Mouse (Mus musculus) limb, embryonic 11.5 days (tissue): ENCODE measurements around the gene Syk. TPM values are rescaled to one million over a fixed set of nuclear protein-coding genes. Genes with fewer than 3 reads are reported as not detected.

ENCODE experiments used
- ATAC-seq: fragments of 200-750 bp; cut with Nextera tagmentation; 2 replicates; pipeline ENCODE4 v1.8.0; 2017; ENCODE audit warnings: low read depth; ENCODE audit not compliant: insufficient number of reproducible peaks, low FRiP score, low TSS enrichment
- DNase-seq: peaks from one replicate; pipeline ENCODE4 v3.0.0-alpha.2; 2015; ENCODE audit warnings: low spot score
- H3K27ac ChIP-seq: fragments of 300-500 bp; sonication (generic); replicated peaks from 2 replicates; pipeline ENCODE4 v1.5.1; 2014; ENCODE audit warnings: low read depth, mild to moderate bottlenecking, low read length
- H3K27me3 ChIP-seq: fragments of 300-500 bp; sonication (generic); 2 replicates; pipeline ENCODE4 v1.6.1; 2014; ENCODE audit warnings: mild to moderate bottlenecking, low read length, mixed read lengths; ENCODE audit not compliant: control insufficient read depth, insufficient read depth
- H3K36me3 ChIP-seq: fragments of 300-500 bp; sonication (generic); 2 replicates; pipeline ENCODE4 v1.6.1; 2014; ENCODE audit warnings: mild to moderate bottlenecking, low read length, moderate library complexity, mixed read lengths; ENCODE audit not compliant: control insufficient read depth, insufficient read depth
- H3K4me1 ChIP-seq: fragments of 300-500 bp; sonication (generic); 2 replicates; pipeline ENCODE4 v1.6.1; 2014; ENCODE audit warnings: low read length, mixed read lengths; ENCODE audit not compliant: control insufficient read depth, insufficient read depth
- H3K4me2 ChIP-seq: fragments of 300-500 bp; sonication (generic); 2 replicates; pipeline ENCODE4 v1.6.1; 2014; ENCODE audit warnings: low read depth, mild to moderate bottlenecking, moderate library complexity; ENCODE audit not compliant: severe bottlenecking
- H3K4me3 ChIP-seq: fragments of 300-500 bp; sonication (generic); 2 replicates; pipeline ENCODE4 v1.5.1; 2014; ENCODE audit warnings: low read depth, low read length
- H3K9ac ChIP-seq: fragments of 300-500 bp; sonication (generic); 2 replicates; pipeline ENCODE4 v1.6.1; 2014; ENCODE audit warnings: mild to moderate bottlenecking, low read length
- H3K9me3 ChIP-seq: fragments of 300-500 bp; sonication (generic); 2 replicates; pipeline ENCODE4 v1.6.1; 2016; ENCODE audit warnings: low read length; ENCODE audit not compliant: control insufficient read depth
- WGBS: fragments of 180-500 bp; shearing (Covaris S2); extraction: QIAGEN DNeasy Blood & Tissue Kit; methylation state at CpG from one replicate; pipeline ENCODE4 v1.1.7; 2014; 5-methylcytosine and 5-hydroxymethylcytosine counted together
- polyA plus RNA-seq: library from polyadenylated mRNA; unstranded; fragments of >200 nt; fragmentation: Nextera tagmentation; extraction: Ambion mirVana; gene quantifications from 2 replicates; pipeline ENCODE4 v1.2.1, GENCODE M21; 2014

Gene Syk
- polyA plus RNA-seq, 1 experiment from 2014 or later, result 2.5 TPM

- WGBS, result 77% methylated on average over 3 of the region's 3 CpGs
Observed at GRCm38 (mm10) chr13:52598233-52598632, 15.3 kb downstream of the Syk start.

GRCm38 (mm10) chr13:52600015-52600643 lies 17.2 kb downstream of the Syk start:
- H3K9me3 ChIP-seq, result no peaks in the 10 kb centered on the region
- no peaks in the 10 kb centered on the region for H3K27me3 ChIP-seq
- H3K9ac ChIP-seq, result no peak overlapping the region
- H3K4me3 ChIP-seq, result no peak overlapping the region
- H3K27ac ChIP-seq, result no peak overlapping the region
- ATAC-seq (no peak), DNase-seq (no peak)
- H3K4me2 ChIP-seq, result no peak overlapping the region
- no peaks in the 10 kb centered on the region for H3K36me3 ChIP-seq
- no peaks in the 10 kb centered on the region for H3K4me1 ChIP-seq
- 70% methylated on average over 4 of the region's 4 CpGs for WGBS

More at GRCm38 (mm10) chr13:52598233-52598632, 15.3 kb downstream of the Syk start:
- H3K9ac ChIP-seq, result no peak overlapping the region
- no peak overlapping the region for H3K4me2 ChIP-seq
- H3K4me1 ChIP-seq, result no peaks in the 10 kb centered on the region
- H3K27me3 ChIP-seq, result no peaks in the 10 kb centered on the region
- H3K4me3 ChIP-seq, result no peak overlapping the region
- H3K36me3 ChIP-seq, result no peaks in the 10 kb centered on the region
- no peak overlapping the region for H3K27ac ChIP-seq
- DNase-seq, result no peak
- ATAC-seq, result no peak
- no peaks in the 10 kb centered on the region for H3K9me3 ChIP-seq

- Histone ChIP-seq H3K27me3 (no peaks in the 10 kb centered on the region), H3K4me3 (no peak overlapping the region), H3K27ac (no peak overlapping the region), H3K9ac (no peak overlapping the region), H3K4me1 (no peaks in the 10 kb centered on the region), H3K9me3 (no peaks in the 10 kb centered on the region), H3K36me3 (no peaks in the 10 kb centered on the region), H3K4me2 (no peak overlapping the region)
- ATAC-seq (no peak), DNase-seq (no peak)
- 75% methylated on average over 4 of the region's 4 CpGs for WGBS
Observed at GRCm38 (mm10) chr13:52602752-52603151, 19.8 kb downstream of the Syk start.

- H3K4me3 ChIP-seq, result no peak overlapping the region
- H3K27me3 ChIP-seq, result no peaks in the 10 kb centered on the region
- no peak overlapping the region for H3K4me2 ChIP-seq
- ATAC-seq (no peak), DNase-seq (no peak)
- no peaks in the 10 kb centered on the region for H3K36me3 ChIP-seq
- no peak overlapping the region for H3K27ac ChIP-seq
- H3K9me3 ChIP-seq, result no peaks in the 10 kb centered on the region
- 84% methylated on average over 6 of the region's 6 CpGs for WGBS
- no peaks in the 10 kb centered on the region for H3K4me1 ChIP-seq
- H3K9ac ChIP-seq, result no peak overlapping the region
Observed at GRCm38 (mm10) chr13:52603704-52604349, 20.9 kb downstream of the Syk start.

- Histone ChIP-seq H3K9me3 (no peaks in the 10 kb centered on the region), H3K27ac (no peak overlapping the region), H3K4me3 (no peak overlapping the region), H3K4me2 (no peak overlapping the region), H3K36me3 (no peaks in the 10 kb centered on the region), H3K9ac (no peak overlapping the region), H3K4me1 (no peaks in the 10 kb centered on the region), H3K27me3 (no peaks in the 10 kb centered on the region)
- ATAC-seq (no peak), DNase-seq (no peak)
- 83% methylated on average over 3 of the region's 3 CpGs for WGBS
Observed at GRCm38 (mm10) chr13:52605006-52605405, 22.0 kb downstream of the Syk start.

GRCm38 (mm10) chr13:52605911-52606310 lies 22.9 kb downstream of the Syk start:
- WGBS, result 90% methylated on average over 4 of the region's 4 CpGs
- Histone ChIP-seq H3K9me3 (no peaks in the 10 kb centered on the region), H3K4me3 (no peak overlapping the region), H3K27me3 (no peaks in the 10 kb centered on the region), H3K36me3 (no peaks in the 10 kb centered on the region), H3K9ac (no peak overlapping the region), H3K4me2 (no peak overlapping the region), H3K4me1 (no peaks in the 10 kb centered on the region), H3K27ac (no peak overlapping the region)
- no peak for DNase-seq
- ATAC-seq, result no peak

GRCm38 (mm10) chr13:52606656-52607275 lies 23.8 kb downstream of the Syk start:
- DNase-seq (no peak), ATAC-seq (no peak)
- H3K4me2 ChIP-seq, result no peak overlapping the region
- no peak overlapping the region for H3K4me3 ChIP-seq
- 88% methylated on average over 3 of the region's 3 CpGs for WGBS
- H3K9me3 ChIP-seq, result no peaks in the 10 kb centered on the region
- H3K36me3 ChIP-seq, result no peaks in the 10 kb centered on the region
- no peaks in the 10 kb centered on the region for H3K4me1 ChIP-seq
- H3K27me3 ChIP-seq, result no peaks in the 10 kb centered on the region
- H3K9ac ChIP-seq, result no peak overlapping the region
- H3K27ac ChIP-seq, result no peak overlapping the region

- no peak overlapping the region for H3K4me3 ChIP-seq
- no peaks in the 10 kb centered on the region for H3K4me1 ChIP-seq
- H3K27me3 ChIP-seq, result no peaks in the 10 kb centered on the region
- no peak overlapping the region for H3K9ac ChIP-seq
- ATAC-seq (no peak), DNase-seq (no peak)
- H3K9me3 ChIP-seq, result no peaks in the 10 kb centered on the region
- no peaks in the 10 kb centered on the region for H3K36me3 ChIP-seq
- H3K4me2 ChIP-seq, result no peak overlapping the region
- no peak overlapping the region for H3K27ac ChIP-seq
- WGBS, result 88% methylated on average over 1 of the region's 1 CpGs
Observed at GRCm38 (mm10) chr13:52607964-52608363, 25.0 kb downstream of the Syk start.
